Mouse (Mus musculus) olfactory bulb, adult 2 months (tissue): ENCODE measurements around the gene Stam.

Experiments
- CTCF ChIP-seq: fragments of 200-500 bp; IDR thresholded peaks from 2 replicates; pipeline ENCODE4 v1.5.1; 2012; ENCODE audit warnings: low read depth, mild to moderate bottlenecking, low read length, moderate library complexity; ENCODE audit not compliant: insufficient read depth
- POLR2A ChIP-seq: fragments of 200-500 bp; IDR thresholded peaks from 2 replicates; pipeline ENCODE4 v1.6.1; 2012; ENCODE audit warnings: mild to moderate bottlenecking, low read depth, low read length, moderate library complexity; ENCODE audit not compliant: insufficient read depth

GRCm38 (mm10) chr2:14191601-14192000, 117.7 kb downstream of the Stam start:
- TF ChIP-seq CTCF (no peak), POLR2A (no peak)
